Mouse (Mus musculus) intestine, embryonic 14.5 days (tissue): Measurements from ENCODE around the gene Mtif3. TPM values are rescaled to one million over a fixed set of nuclear protein-coding genes. Genes with fewer than 3 reads are reported as not detected.
A peak's percentile ranks its signal among the peaks of the same experiment; 100 is the strongest.

ENCODE experiments used
- ATAC-seq: fragments of 200-750 bp; cut with Nextera tagmentation; replicated peaks from 2 replicates; pipeline ENCODE4 v1.8.0; 2017; ENCODE audit warnings: low read depth, moderate number of reproducible peaks, moderate TSS enrichment, moderate library complexity; ENCODE audit not compliant: low FRiP score, low TSS enrichment
- DNase-seq: peaks from one replicate; pipeline ENCODE4 v3.0.0-alpha.2; 2018; ENCODE audit warnings: low spot score
- H3K27ac ChIP-seq: fragments of 300-500 bp; sonication (generic); 2 replicates; pipeline ENCODE4 v1.5.1; 2014; ENCODE audit warnings: low read depth, mild to moderate bottlenecking, control low read depth
- H3K27me3 ChIP-seq: fragments of 300-500 bp; sonication (generic); replicated peaks from 2 replicates; pipeline ENCODE4 v1.6.1; 2014; ENCODE audit warnings: low read length, control low read depth; ENCODE audit not compliant: control insufficient read depth, insufficient read depth
- H3K36me3 ChIP-seq: fragments of 300-500 bp; sonication (generic); 2 replicates; pipeline ENCODE4 v1.6.1; 2014; ENCODE audit warnings: low read length, control low read depth; ENCODE audit not compliant: control insufficient read depth, insufficient read depth
- H3K4me1 ChIP-seq: fragments of 300-500 bp; sonication (generic); replicated peaks from 2 replicates; pipeline ENCODE4 v1.6.1; 2014; ENCODE audit warnings: low read length, control low read depth, mixed read lengths; ENCODE audit not compliant: control insufficient read depth, insufficient read depth
- H3K4me2 ChIP-seq: fragments of 300-500 bp; sonication (generic); 2 replicates; pipeline ENCODE4 v1.6.1; 2014; ENCODE audit warnings: low read length
- H3K4me3 ChIP-seq: fragments of 300-500 bp; sonication (generic); 2 replicates; pipeline ENCODE4 v1.5.1; 2014; ENCODE audit warnings: low read depth, low read length, control low read depth, mixed read lengths
- H3K9ac ChIP-seq: fragments of 300-500 bp; sonication (generic); 2 replicates; pipeline ENCODE4 v1.6.1; 2014; ENCODE audit warnings: mild to moderate bottlenecking, low read length
- H3K9me3 ChIP-seq: fragments of 300-500 bp; sonication (generic); 2 replicates; pipeline ENCODE4 v1.6.1; 2016; ENCODE audit warnings: low read length, control low read depth; ENCODE audit not compliant: control insufficient read depth
- WGBS: fragments of 180-500 bp; shearing (Covaris S2); extraction: QIAGEN DNeasy Blood & Tissue Kit; methylation state at CpG from one replicate; pipeline ENCODE4 v1.1.7; 2014; 5-methylcytosine and 5-hydroxymethylcytosine counted together
- polyA plus RNA-seq: library from polyadenylated mRNA; unstranded; fragments of >200 nt; fragmentation: Nextera tagmentation; extraction: Ambion mirVana; gene quantifications from 2 replicates; pipeline ENCODE4 v1.2.1, GENCODE M21; 2014

Gene Mtif3
- polyA plus RNA-seq, 1 experiment from 2014 or later, result 24.7 TPM

- ATAC-seq (peak; percentile 65), DNase-seq (peak; percentile 91)
- Histone ChIP-seq H3K27ac (no peak overlapping the region), H3K27me3 (0 out of 2 replicates have a peak, but pooled peaks cover 3% of the 10 kb centered on the region), H3K4me1 (no peaks in the 10 kb centered on the region; the same call in 1 of the 2 replicates), H3K9ac (no peak overlapping the region), H3K4me2 (no peak overlapping the region), H3K36me3 (no peaks in the 10 kb centered on the region), H3K9me3 (no peaks in the 10 kb centered on the region), H3K4me3 (no peak overlapping the region)
- 31% methylated on average over 8 of the region's 8 CpGs for WGBS
Observed at GRCm38 (mm10) chr5:146904404-146904803, 59.2 kb downstream of the Mtif3 start.

Other genes starting within 250 kb of the Mtif3 start
- gene Usp12, start 168.8 kb downstream of the Mtif3 start, polyA plus RNA-seq, result 19.2 and 19.6 TPM in 2 replicates
- 733 and 792 TPM in 2 replicates for gene Rpl21, start 130.9 kb downstream of the Mtif3 start, polyA plus RNA-seq
- gene Rasl11a, start 118.7 kb downstream of the Mtif3 start, polyA plus RNA-seq, result 28.1 and 29.5 TPM in 2 replicates
- 123 and 127 TPM in 2 replicates for gene Gtf3a, start 15.1 kb downstream of the Mtif3 start, polyA plus RNA-seq
- 17.9 and 18.7 TPM in 2 replicates for gene Lnx2, start 112.8 kb upstream of the Mtif3 start, polyA plus RNA-seq
- 157 and 163 TPM in 2 replicates for gene Polr1d, start 113.2 kb upstream of the Mtif3 start, polyA plus RNA-seq
- not detected in 2 replicates for gene Gsx1, start 224.9 kb upstream of the Mtif3 start, polyA plus RNA-seq